Mouse (Mus musculus) neural tube, embryonic 10.5 days (tissue): ENCODE results near the gene Tmprss13.

ENCODE experiments used
- DNase-seq: peaks from one replicate; pipeline ENCODE4 v3.0.0-alpha.2; 2017; ENCODE audit warnings: low spot score; ENCODE audit errors: extremely low spot score

Gene Tmprss13

DNA sequence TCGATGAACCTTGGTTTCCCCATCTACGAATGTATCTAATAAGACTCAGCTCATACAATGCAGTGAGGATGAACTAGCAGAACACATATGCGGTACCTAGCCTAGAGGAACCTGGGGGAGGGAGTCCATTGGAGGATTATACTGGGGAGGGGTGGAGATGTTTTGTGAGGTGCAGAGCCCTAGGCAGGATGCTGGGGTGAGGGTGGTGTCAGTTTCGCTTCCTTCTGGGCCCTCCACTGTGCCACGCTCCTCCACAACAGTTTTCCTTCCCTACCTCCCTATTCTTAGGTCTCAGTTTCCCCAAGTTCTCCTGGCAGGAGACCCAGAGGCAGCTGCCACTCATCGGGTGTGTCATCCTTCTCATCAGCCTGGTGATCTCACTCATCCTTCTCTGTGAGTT lies 10.7 kb downstream of the Tmprss13 start:
- DNase-seq = no peak

DNA sequence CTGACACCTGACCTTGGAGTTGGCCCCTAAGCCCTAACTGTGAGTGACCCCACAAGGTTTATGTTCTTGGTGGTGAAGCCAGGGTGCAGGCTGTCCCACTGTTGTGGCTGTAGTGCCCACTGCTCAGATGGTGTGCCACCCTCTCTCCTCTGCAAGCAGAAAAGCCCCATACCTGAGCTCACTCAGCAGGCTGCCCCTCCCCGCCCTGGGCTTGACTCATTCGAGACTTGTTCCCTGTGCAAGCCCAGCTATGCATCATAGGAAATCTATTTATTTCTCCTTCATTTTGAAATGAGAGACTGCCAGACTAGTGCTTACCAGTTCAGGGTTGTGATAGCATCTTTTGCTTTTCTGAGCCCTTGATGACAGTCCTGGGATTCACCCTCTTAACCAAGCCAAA lies 18.5 kb downstream of the Tmprss13 start:
- no peak for DNase-seq

DNA sequence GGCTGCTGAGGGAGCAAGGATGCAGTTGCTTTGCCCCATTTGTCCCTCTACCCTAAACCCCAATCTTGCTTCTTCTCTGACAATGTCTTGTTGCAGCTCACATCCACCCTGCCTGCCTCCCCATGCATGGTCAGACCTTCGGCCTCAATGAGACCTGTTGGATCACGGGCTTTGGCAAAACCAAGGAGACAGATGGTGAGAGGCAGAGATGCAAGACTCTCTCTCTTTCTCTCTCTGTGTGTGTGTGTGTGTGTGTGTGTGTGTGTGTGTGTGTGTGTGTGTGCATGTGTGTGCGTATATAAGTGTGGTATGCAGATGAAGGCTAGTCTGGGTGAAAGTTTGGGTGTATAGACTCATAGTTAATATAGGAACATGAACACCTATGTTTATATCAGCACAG lies 24.2 kb downstream of the Tmprss13 start:
- DNase-seq = no peak

DNA sequence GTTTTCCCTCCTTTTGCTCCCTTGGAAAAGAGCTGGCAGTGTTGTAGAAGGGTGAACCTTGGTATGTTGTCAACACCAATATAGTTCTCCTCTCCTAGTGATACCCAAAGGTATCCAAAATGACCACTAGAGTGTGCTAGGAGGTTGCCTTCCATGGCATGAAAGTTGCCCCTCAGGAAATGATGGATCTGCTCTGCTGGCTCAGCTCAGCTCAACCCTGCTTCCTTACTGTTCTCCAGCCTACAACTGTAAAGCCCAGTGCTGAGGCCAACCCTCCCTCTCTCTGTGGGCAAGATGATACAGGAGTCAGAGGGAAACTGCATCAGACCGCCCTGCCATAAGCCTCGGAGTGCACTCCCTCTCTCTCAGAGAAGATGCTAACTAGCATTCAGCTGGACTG lies 26.6 kb downstream of the Tmprss13 start:
- DNase-seq = peak; percentile 22

DNA sequence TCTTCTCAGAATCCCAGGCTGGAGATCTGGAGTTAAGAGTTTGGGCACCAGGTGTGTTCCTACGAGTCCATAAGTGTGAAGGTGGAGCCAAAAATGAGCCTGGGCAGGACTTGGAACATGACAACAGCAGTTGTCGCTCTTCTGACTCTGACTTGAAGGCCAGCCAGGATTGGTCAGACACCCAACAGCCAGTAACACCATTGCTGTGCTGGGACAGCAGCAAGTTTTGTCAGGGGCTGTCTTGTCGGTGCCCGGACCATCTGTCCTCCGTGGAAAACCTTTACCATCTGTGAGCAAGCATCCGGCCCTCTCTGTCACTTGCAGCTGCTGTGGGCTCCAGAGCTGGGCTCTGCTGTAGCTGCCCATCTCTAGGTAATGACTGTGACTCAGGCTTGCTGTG lies 27.4 kb downstream of the Tmprss13 start:
- no peak for DNase-seq

DNA sequence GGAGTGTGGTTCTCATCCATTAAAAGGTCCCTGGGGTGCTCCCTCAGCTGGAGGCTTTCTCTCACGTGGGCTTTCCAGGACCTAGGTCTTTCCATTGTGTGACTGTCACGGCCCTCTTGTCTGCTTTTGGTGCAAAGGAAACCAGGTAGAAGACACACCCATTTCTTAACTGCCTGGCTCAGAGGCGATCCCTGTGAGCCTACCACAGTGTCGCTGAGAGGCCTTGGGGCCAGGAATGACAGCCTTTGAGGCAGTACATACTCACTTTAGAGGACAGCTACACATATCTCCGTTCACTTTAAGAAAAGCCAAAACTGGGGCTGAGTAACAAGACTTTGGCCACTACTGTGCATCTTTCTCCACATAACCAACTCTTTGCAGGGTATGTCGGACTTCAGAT lies 29.7 kb downstream of the Tmprss13 start:
- no peak for DNase-seq

DNA sequence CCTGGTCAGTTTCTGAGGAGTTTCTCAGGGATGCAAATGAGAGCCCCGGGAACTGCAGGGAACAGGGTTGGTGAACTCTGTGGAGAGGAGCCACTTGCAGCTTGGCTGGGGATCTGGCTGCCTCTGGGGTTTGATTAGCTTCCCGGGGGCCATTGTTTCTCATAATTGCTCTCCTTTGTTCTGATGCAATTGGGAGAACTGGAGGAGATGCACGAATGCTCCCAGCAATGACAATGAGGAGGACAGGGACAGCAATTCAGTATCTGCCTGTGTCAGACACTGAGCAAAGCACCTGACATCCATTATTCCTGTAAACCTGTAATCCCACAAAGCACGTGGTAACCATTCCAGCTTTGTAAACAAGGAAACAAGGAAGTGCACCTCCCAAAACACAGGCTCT lies 30.3 kb downstream of the Tmprss13 start:
- DNase-seq = no peak

DNA sequence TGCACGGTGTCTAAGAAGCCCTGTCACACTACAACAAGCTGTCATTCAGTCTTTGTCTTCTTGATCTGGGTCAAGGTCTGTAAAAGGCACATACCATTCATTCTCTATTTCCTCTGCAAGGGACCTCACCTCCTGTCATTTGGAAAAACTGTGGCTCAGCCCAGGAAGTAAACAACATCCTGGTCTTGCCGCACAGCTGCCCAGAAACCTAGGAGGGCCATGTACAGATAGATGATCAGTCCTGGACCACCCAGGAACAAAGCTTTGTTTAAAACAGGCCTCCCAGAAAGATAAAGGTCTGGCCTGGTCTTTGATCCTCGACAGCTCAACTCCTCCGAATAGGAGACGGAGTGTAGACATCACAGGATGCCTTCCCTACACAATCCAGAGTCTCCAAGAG lies 31.0 kb downstream of the Tmprss13 start:
- no peak for DNase-seq

DNA sequence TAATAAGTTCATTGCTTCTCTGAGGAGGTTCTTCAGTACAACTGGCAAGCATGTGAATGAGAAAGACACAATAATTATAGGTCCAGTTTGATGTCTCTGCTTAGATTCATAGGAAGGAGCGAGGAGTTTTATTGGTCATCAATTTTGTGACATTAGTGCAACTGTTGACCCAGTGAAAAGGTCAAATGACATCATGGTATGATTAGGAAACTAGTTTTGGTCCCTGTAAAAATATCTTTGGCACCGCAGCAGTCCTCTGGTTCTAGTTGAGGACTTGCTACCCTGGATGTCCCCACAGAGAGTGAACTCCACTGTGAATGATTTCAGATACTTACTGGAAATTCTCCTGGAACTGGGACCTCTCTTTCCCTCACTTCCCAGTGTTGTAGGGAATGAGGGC lies 36.3 kb downstream of the Tmprss13 start:
- no peak for DNase-seq

DNA sequence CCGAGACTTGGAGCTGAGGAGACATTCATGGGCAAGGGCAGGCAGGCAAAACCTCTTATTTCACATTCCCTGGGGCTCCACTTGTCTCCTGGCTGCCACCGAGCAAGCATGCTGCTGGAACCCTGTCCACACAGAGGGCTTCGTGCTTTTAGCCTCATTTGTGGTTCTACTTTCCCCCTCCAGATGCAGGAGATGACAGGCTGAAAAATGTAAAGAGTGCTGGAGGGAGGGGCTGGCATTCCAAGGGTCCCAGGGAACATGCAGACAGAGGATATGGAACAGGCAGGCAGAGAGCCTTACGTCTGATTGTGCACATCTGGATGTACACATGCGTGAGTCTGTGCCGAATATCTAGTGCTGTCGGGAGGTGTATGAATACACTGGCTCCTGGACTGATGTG lies 39.5 kb downstream of the Tmprss13 start:
- DNase-seq = peak; percentile 36

DNA sequence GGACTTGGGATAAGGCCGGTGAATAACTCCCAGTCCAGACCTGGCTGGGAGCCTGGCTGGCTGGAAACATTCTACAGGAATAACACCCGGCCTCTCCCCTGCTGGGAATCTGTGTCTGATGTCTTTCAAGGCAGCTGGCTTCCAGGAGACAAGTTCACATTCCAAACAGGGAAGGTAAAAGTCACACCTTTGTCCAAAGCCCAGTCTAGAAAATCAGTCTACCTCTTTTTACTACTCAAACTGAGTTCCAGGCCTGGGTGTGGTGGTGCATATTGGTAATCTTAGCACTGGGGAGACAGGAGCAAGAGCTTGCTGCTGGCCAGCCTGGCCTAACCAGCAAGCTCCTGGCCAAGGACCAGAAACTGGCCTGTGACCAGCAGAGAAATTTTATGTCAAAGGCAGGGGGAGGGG lies 43.2 kb downstream of the Tmprss13 start:
- DNase-seq = no peak

DNA sequence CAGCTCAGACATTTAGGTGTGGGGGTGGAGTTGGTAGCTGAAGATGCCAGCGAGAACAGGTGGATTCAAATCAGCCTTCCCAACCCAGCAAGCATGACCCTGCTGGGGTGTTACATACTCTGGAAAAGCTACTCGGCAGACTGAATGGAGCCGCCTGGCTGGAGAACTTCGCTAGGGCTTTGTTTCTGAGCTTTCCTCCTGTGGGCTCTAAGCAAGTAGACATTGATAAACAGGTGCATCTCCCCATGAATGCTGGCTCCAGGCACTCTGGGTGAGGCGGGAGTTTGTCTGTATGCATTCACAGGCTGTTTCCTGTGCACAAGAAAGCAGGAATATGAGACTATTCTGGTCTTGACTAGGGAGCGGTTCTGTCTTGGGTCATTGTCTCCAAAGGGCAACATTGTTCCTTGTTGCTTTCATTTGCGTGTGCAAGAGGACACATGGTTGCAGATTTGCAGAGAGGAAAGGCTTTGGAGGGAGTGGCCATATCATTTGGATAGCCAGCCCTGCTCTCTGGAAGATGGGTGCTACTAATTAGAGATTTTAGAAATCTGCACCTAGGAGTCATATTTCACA lies 44.8 kb downstream of the Tmprss13 start:
- no peak for DNase-seq

DNA sequence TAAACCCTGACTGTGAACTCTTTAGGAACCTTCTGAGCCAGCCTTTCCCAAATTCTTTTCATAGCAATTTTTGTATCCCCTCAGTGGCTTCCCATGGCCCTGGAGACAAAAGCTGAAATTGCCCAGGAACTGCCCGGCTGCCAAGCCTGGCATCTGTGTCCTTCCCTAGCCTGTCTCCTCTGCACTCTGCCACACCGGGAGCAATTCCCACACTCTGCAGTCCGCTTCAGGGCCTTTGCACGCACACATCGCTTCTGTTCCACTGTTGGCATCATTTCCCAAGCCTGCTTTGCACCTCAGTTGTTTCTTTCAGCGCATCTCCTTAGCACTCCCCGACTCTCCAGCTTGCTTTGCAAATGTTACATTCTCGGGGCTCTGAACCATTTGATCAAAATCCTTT lies 48.8 kb downstream of the Tmprss13 start:
- no peak for DNase-seq

DNA sequence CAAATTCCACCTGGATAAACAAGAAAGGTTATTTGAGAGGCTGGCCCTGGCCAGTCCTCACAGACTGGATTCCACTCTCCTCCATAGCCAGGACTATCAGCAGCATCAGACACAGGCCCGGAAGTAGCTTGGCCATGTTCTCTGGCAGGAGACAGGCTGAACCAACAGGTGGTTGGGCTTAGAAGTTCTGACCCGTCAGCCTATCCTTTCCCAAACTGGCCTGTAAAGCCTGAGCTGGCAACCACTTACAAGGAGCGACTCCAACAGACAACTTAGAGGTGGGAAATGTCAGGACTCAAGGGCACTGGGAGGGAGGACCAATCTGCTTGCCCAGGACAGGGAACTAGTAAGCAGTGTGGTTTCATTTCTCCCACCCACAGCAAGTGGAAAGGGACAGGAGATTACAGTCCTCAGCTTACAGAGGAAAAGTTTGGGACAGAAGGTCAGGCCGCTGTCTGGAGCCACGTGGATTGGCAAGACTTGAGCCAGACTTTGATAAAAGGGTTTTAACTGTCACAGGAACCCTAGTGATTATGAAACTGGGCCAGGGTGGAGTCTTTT lies 49.5 kb downstream of the Tmprss13 start:
- DNase-seq = no peak

DNA sequence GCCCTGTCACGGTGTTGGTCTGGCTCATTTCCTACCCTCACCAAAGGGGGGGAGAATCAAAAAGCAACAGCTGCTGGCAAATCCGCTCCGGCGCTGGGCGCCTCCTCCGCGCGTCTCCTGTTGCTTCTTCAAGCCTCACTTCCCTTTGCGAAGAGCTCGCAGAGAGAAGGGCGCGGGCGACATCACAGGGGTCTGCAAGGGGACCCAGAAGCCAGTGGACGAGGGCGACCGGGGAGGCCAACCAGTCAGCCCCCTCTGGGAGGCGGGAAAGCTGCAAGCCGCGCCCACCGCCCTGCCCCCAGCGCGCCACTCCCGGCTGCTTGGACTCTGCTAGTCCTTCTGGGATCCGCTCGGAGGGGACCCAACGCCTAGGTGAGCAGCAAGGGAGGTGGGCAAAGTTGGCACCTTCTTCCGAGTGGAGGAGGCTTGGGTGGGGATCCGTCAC lies 51.2 kb downstream of the Tmprss13 start, which contains the start of gene Fxyd6:
TSS of gene Fxyd6 (plus strand) at position 69 of the 445 bp plus-strand sequence.
- peak; percentile 83 for DNase-seq

DNA sequence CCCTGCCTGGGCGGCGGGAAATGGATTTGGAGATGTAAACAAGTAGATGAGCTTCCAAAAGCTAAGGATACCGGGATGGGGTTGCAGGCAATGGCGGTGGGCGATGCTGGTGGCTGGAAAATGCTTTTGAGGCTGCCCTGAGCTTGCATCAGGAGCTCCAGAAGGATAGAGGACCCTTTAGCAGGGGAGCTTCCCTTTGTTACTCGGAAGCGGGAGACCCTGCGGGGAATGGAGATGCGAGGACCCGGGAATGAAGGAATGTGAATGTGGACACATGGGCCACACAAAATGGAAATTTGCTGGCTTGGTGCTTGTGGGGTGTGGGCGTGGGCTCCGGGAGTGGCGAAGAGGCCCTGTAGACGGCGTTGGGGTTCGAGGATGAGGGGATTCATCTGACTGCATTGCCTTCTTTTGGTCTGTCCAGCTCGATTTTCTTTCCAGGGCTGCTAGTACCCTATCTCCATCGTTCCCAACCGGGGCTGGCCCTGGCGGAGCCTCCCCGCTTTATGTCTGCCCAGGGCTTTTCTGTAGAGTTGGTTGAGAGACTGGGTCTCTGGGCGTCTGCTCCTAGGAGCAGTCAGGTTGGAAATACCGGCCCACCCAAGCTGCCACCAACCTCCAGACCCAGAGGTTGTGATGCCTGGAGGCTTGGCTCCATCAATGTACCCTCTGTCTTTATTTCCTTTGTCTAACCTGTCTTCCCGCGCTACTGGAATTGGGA lies 51.9 kb downstream of the Tmprss13 start:
- no peak for DNase-seq

DNA sequence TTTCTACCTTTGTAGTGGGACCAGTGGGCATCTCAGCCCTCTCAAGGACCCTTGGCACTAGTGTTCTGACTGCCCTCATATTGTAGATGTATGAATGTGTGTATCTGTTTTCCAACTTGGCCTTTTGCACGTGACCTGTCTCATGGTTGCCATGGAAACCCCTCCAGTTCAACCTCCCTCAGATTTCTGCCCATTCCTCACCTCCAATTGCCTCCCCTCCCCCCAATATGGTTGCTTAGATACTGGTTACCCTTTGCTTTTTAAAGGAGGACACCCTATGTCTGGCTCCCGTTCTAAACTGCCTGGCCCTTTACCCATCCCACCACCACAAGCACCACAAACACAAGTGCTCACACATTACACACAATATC lies 52.4 kb downstream of the Tmprss13 start:
- DNase-seq = peak; percentile 48

DNA sequence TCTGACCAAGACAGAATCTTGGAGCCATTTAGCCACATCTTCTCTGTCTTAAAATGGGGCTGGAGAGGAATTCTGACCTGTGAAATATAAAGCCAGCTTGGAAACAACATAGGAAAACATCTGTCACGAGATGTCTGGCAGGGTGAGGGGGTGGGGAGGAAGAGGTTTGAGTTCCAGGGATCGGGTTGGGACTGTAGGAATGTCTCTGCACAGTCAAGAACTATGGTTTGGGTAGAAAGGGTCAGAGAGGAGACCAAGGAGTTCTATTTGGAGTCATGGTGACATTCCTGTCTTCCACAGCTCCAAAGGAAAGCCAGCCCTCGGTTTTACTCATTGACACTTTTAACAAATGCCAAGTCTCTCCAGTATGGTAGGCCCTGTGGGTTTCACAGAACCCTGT lies 55.0 kb downstream of the Tmprss13 start:
- no peak for DNase-seq

DNA sequence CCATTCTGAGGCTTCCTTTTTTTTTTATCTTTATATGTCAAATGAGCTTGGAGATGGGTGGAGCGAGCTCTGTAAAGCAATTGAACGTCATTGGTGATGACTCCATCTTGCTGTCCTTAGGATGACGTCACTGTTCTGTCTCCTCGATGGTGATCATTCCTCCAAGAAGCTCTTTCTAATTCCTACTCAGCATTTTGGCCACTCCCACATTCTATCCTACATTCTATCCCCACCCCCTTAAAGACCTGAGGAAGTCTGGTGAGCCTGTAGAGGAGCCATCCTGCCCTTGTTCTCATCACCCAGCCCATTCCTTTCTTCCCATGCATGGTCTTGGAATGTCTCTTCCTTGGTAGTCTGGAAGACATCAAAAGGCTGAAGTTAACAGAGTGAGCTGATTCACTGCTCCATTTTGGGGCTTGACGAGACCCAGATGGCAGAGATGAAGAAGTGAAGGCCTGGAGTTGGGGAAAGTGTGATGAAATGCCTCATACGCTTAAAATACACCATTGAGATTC lies 56.1 kb downstream of the Tmprss13 start:
- no peak for DNase-seq

DNA sequence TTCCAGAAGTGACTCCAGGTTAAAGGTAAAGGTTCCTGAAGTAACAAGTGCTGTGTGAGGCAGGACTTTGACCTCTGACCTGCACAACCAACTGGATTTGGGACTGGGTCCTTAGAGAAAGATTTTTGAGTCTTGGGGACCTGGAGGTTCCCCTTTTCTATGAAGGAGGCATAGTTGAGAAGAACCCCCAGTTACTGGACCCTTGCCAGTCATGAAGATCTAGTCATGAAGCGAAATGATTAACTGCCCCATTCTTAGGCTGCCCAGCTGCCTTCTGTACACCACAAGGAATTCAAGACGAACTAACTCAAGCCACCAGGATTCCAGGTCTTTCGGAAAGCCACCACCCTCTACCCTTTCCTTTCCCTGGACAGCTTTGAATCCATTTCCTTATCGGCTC lies 57.5 kb downstream of the Tmprss13 start:
- no peak for DNase-seq

DNA sequence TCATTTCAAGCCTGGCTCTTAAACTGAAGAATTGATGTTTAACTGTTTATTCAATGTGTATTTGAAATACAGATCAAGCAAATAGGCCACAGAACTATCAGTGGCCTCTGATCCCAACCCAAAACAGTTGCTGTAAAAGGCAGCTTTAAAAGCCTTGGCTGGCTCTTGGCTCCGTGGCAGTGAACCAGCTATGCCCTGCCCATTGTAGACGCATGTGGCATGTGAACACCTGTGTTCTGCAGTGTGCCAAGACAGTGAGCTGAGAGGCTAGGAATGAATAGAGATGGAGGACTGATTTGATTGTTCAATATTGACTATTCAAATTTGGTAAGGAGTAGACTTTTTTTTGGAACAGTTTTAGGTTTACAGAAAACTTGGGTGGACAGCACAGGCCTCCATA lies 58.0 kb downstream of the Tmprss13 start:
- DNase-seq = no peak

DNA sequence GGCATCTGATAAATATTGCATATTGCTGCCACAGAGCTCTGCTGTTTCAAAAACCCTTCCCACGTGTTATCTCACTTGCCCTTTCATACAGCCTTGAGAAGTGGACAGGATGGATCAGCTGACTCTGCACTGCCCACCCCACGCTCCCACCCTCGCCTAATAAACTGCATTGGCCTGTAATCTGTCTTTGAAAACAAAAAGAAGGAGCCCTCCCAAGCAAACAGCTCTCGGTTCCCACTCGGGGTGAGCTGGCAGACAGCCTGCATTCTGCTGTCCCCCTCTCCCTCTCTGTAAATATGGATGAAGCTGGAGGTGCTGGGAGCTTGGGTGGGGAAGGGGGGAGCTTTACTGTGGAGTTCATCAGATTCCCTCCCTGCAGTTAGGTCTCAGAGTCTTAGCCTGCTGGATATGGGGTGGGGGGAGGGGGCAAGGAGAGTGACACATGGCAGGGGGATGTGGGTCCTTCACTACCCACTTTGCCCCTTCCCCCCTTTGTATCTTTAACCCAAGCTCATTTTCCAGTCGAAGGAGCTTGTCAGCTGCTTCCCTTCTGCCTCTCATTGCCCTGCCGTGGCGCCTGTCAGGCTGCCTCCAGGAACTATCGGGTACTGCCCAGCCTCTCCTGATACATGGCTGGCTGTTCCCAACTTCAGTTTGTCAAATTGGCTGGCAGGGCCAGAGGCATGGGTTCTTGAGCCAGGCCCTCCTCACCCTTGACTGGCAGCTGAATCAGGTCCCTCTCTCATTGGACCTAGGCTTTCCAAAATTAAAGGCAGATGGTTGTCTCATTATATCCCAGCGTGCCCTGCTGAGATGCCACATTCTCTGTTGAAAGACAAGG lies 61.7 kb downstream of the Tmprss13 start:
- no peak for DNase-seq
